Mouse (Mus musculus): Measurements from ENCODE around the gene Myo1e.

GRCm38 (mm10) chr9:70207151-70207831 lies at the start of gene Myo1e:
- no peak for TF ChIP-seq CTCF (IDR thresholded peaks at IDR 0.05; ENCODE audit: extremely low read depth, insufficient read depth, low read length)
- TF ChIP-seq POLR2A (IDR thresholded peaks at IDR 0.05; ENCODE audit: extremely low read depth, insufficient read depth, low read length), result peak; percentile 85
